Mouse (Mus musculus) hindbrain, embryonic 15.5 days (tissue): ENCODE measurements at regions not wholly inside any gene's neighbourhood (a gene's known extent, or its start where the extent isn't known, plus 50 kb on each side); places are given as distances from the start of the nearest gene placed in this dataset.

ENCODE experiments used
- ATAC-seq: fragments of 200-750 bp; cut with Nextera tagmentation; 2 replicates; pipeline ENCODE4 v1.8.0; 2017; ENCODE audit warnings: low read depth, moderate number of reproducible peaks, moderate TSS enrichment; ENCODE audit not compliant: low FRiP score
- H3K27ac ChIP-seq: fragments of 300-500 bp; sonication (generic); replicated peaks from 2 replicates; pipeline ENCODE4 v1.5.1; 2015; ENCODE audit warnings: mild to moderate bottlenecking, inconsistent platforms
- H3K27me3 ChIP-seq: fragments of 300-500 bp; sonication (generic); 2 replicates; pipeline ENCODE4 v1.6.1; 2015; ENCODE audit warnings: control low read depth, inconsistent platforms
- H3K36me3 ChIP-seq: fragments of 300-500 bp; sonication (generic); 2 replicates; pipeline ENCODE4 v1.6.1; 2015; ENCODE audit warnings: control low read depth, inconsistent platforms
- H3K4me1 ChIP-seq: fragments of 300-500 bp; sonication (generic); replicated peaks from 2 replicates; pipeline ENCODE4 v1.6.1; 2015; ENCODE audit warnings: control low read depth, inconsistent platforms
- H3K4me2 ChIP-seq: fragments of 300-500 bp; sonication (generic); 2 replicates; pipeline ENCODE4 v1.6.1; 2015; ENCODE audit warnings: moderate library complexity, mild to moderate bottlenecking, inconsistent platforms
- H3K4me3 ChIP-seq: fragments of 300-500 bp; sonication (generic); 2 replicates; pipeline ENCODE4 v1.5.1; 2015; ENCODE audit warnings: mild to moderate bottlenecking, inconsistent platforms
- H3K9ac ChIP-seq: fragments of 300-500 bp; sonication (generic); 2 replicates; pipeline ENCODE4 v1.6.1; 2015; ENCODE audit warnings: inconsistent platforms
- H3K9me3 ChIP-seq: fragments of 300-500 bp; sonication (generic); 2 replicates; pipeline ENCODE4 v1.6.1; 2016; ENCODE audit warnings: control low read depth, inconsistent platforms
- WGBS: fragments of 180-500 bp; shearing (Covaris S2); methylation state at CpG from one replicate; pipeline ENCODE4 v1.1.7; 2015; 5-methylcytosine and 5-hydroxymethylcytosine counted together

DNA sequence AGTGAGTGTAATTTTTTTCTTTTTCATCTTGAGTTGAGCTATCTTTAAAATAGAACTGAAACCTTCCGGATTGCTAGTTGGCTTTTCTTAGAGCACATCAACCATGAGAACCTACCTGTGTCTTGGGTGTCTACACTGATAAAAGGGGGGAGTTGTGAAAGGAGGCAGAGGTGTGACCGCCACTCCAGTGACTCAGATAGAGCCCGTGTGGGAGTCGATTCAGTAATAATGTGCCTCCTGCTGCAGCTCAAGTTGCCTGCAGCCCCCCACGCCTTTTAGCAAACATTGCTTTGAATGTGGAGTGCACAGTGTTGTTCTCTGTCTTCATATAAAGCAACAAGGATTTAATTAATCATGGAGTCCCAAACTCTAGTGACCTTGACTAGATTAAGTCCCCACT is 162.6 kb downstream of the Kcnrg start:
- H3K36me3 ChIP-seq, result no peaks in the 10 kb centered on the region
- H3K9me3 ChIP-seq, result no peaks in the 10 kb centered on the region
- H3K27ac ChIP-seq, result no peak overlapping the region
- H3K4me2 ChIP-seq, result no peak overlapping the region
- no peak for ATAC-seq
- H3K9ac ChIP-seq, result no peak overlapping the region
- 82% methylated on average over 5 of the region's 5 CpGs for WGBS
- no peaks in the 10 kb centered on the region for H3K4me1 ChIP-seq
- no peaks in the 10 kb centered on the region for H3K27me3 ChIP-seq
- no peak overlapping the region for H3K4me3 ChIP-seq

DNA sequence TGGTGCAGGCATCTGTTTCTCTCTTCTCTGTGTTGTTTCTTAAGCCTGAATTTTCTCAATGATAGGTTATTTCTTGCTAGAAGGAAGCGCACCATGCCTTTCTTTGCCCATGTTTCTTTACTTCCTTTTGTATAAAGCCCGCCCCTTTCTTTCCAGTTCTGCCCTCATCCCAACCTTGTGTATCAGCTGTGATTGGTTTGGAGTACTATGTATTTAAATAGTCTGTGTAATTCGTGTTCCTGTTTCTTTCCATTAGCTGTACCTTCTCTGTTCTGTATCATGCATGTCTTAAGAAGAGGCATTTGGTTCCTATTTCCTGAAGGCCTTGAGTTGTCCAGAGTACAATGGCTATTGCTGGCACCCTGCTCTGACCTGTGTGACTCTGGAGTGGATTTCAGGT is 166.9 kb downstream of the Kcnrg start:
- Histone ChIP-seq H3K4me1 (no peaks in the 10 kb centered on the region), H3K9me3 (no peaks in the 10 kb centered on the region), H3K4me2 (no peak overlapping the region), H3K9ac (no peak overlapping the region), H3K27me3 (no peaks in the 10 kb centered on the region), H3K4me3 (no peak overlapping the region), H3K36me3 (no peaks in the 10 kb centered on the region), H3K27ac (no peak overlapping the region)
- 92% methylated on average over 3 of the region's 3 CpGs for WGBS
- no peak for ATAC-seq

DNA sequence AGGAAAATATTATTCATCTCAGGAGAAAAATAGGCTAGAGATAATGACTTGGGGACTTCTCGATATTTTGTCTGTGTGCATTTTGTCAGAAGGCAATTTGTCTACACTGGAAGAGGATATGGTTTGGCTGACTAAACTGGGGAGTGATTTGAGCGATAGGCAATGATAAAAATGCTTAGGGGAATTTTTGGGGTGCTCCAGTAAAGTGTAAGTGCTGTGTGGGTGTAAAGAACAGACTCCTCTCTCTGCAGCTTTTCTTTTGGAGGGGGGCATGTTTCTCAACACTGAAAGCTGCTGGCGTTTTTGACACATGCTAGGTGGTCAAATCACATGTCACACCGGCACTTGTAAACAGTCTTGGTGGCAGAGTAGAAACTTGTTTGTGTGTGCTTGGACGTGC is 171.4 kb downstream of the Kcnrg start:
- H3K9me3 ChIP-seq, result no peaks in the 10 kb centered on the region
- no peaks in the 10 kb centered on the region for H3K4me1 ChIP-seq
- no peak for ATAC-seq
- no peaks in the 10 kb centered on the region for H3K27me3 ChIP-seq
- no peak overlapping the region for H3K27ac ChIP-seq
- no peak overlapping the region for H3K4me2 ChIP-seq
- H3K36me3 ChIP-seq, result no peaks in the 10 kb centered on the region
- 85% methylated on average over 5 of the region's 5 CpGs for WGBS
- H3K4me3 ChIP-seq, result no peak overlapping the region
- H3K9ac ChIP-seq, result no peak overlapping the region

DNA sequence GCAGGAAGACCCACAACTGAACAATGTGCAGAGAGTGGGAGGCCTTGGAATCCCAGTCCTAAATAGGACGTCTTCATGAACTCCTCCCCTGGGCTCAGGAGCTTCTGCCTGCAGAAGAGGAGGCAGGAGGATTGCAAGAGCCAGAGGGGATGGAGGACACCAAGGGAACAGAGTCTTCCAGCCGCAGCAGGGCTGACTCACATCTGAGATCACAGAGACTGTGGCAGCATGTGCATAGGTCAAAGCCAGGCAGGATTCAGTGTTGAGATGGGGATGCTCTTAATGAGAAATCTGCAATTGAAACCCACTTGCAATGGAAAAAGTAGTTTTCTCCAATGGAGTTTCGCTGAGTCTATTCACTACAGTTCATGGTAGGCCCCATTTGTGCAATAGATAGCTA is 175.9 kb downstream of the Kcnrg start:
- WGBS, result 89% methylated on average over 3 of the region's 3 CpGs

DNA sequence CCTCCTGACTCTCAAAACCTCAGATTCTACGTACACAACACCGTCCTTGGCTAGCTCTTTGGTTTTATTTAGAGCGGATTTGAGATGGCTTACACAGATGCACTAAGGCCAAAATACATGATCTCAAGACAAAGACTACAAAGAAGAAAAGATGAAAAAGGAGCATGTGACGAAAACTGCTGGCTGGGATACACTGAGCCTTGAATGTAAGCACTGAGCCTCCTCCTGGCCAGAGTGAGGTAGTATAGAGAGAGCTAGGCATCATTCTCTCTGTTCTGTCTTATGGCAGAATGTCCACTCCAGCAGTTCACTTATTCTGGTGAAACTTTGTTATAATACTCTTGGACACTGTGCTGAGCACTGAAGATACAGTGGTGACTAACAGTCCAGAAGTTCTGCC is 177.4 kb downstream of the Kcnrg start:
- no peak overlapping the region for H3K4me2 ChIP-seq
- H3K9me3 ChIP-seq, result no peaks in the 10 kb centered on the region
- H3K36me3 ChIP-seq, result no peaks in the 10 kb centered on the region
- no peaks in the 10 kb centered on the region for H3K4me1 ChIP-seq
- WGBS, result 93% methylated on average over 4 of the region's 4 CpGs
- H3K4me3 ChIP-seq, result no peak overlapping the region
- H3K9ac ChIP-seq, result no peak overlapping the region
- no peak overlapping the region for H3K27ac ChIP-seq
- no peak for ATAC-seq
- H3K27me3 ChIP-seq, result no peaks in the 10 kb centered on the region

More for the DNA sequence above, 175.9 kb downstream of the Kcnrg start:
- no peak overlapping the region for H3K27ac ChIP-seq
- H3K9ac ChIP-seq, result no peak overlapping the region
- H3K9me3 ChIP-seq, result no peaks in the 10 kb centered on the region
- H3K4me2 ChIP-seq, result no peak overlapping the region
- no peaks in the 10 kb centered on the region for H3K4me1 ChIP-seq
- no peak for ATAC-seq
- H3K27me3 ChIP-seq, result no peaks in the 10 kb centered on the region
- H3K4me3 ChIP-seq, result no peak overlapping the region
- H3K36me3 ChIP-seq, result no peaks in the 10 kb centered on the region

DNA sequence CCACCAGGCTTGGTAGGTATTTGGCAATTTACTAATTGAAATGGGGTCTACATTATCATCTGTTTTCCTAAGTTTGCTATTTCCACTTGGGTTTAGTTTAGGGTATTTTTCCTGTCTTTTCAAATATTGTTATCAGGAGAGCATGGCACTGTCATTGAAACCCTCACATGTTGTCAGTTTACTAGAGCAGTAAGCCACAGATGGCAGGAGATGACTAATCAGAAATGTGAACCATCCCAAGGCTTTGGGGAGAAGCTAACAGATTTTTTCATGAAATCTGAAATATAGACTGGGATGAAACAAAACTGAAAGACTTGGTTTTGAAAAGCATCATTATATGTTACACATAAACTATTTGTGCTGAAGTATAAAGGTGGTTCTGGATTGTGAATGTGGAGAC is 178.8 kb downstream of the Kcnrg start:
- H3K36me3 ChIP-seq, result no peaks in the 10 kb centered on the region
- H3K9me3 ChIP-seq, result no peaks in the 10 kb centered on the region
- no peak overlapping the region for H3K9ac ChIP-seq
- no peak overlapping the region for H3K4me2 ChIP-seq
- H3K27ac ChIP-seq, result no peak overlapping the region
- no peak overlapping the region for H3K4me3 ChIP-seq
- ATAC-seq, result no peak
- H3K4me1 ChIP-seq, result no peaks in the 10 kb centered on the region
- no peaks in the 10 kb centered on the region for H3K27me3 ChIP-seq

DNA sequence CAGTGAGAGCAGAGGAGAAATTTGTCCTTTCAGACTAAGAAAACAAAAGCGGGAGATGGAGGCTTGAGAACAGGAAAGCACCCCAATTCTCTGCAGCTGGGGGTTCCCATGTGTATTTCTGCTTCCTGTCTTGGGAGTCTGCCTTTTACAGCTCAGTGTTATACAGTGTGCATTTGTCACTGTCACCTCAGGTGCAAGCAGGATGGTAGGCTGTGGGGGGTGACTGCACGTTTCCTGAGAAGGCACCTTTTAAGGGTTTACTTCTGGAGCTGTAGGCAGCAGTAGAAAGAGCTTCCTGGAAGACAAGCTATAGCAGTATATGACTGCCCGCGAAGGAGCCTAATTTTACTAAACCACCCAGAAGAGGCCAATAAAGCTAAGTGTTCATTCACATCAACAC is 180.5 kb downstream of the Kcnrg start:
- WGBS, result 87% methylated on average over 4 of the region's 4 CpGs
- no peak for ATAC-seq
- Histone ChIP-seq H3K4me2 (no peak overlapping the region), H3K9me3 (no peaks in the 10 kb centered on the region), H3K27ac (no peak overlapping the region), H3K9ac (no peak overlapping the region), H3K36me3 (no peaks in the 10 kb centered on the region), H3K27me3 (no peaks in the 10 kb centered on the region), H3K4me1 (no peaks in the 10 kb centered on the region), H3K4me3 (no peak overlapping the region)

DNA sequence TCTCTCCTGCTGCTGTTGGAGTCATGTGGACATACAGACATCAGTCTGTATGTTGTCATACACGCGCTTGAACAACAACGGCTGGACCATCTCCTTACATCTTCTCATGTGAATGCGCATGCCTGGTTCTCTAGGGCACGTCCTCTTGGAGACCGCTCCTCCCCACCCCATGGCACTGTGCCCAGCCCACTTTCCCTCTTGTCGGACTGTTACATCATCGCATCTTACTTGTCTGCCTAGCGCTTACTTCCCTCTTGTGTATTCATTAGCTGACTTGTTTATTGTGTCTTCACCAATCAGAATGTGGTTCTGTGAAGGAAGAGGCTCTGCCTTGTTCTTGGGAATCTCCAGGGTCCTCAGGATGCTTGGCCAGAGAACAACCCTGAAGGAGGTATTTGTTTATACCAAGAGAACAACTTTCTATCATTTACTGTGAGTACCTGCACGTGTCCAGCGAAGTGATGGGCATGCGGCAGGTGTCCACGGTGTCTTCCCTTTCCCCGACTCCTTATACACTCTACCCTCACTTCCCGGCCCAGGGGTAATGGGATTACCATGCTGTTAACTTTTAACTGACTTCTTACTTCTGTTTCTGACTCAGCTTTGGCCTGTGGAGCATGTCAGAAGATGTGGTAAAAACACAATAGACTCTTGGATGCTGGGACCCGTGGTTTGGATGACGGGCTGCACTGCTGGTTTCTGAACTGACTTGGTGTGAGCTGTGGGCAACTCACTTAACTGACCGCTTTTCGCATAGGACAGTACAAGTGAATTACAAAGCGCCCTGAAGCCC is 181.9 kb downstream of the Kcnrg start:
- H3K36me3 ChIP-seq, result no peaks in the 10 kb centered on the region
- H3K4me2 ChIP-seq, result no peak overlapping the region
- no peak overlapping the region for H3K9ac ChIP-seq
- H3K27ac ChIP-seq, result no peak overlapping the region
- WGBS, result 84% methylated on average over 20 of the region's 20 CpGs
- no peaks in the 10 kb centered on the region for H3K4me1 ChIP-seq
- ATAC-seq, result no peak
- H3K4me3 ChIP-seq, result no peak overlapping the region
- H3K27me3 ChIP-seq, result no peaks in the 10 kb centered on the region
- no peaks in the 10 kb centered on the region for H3K9me3 ChIP-seq

DNA sequence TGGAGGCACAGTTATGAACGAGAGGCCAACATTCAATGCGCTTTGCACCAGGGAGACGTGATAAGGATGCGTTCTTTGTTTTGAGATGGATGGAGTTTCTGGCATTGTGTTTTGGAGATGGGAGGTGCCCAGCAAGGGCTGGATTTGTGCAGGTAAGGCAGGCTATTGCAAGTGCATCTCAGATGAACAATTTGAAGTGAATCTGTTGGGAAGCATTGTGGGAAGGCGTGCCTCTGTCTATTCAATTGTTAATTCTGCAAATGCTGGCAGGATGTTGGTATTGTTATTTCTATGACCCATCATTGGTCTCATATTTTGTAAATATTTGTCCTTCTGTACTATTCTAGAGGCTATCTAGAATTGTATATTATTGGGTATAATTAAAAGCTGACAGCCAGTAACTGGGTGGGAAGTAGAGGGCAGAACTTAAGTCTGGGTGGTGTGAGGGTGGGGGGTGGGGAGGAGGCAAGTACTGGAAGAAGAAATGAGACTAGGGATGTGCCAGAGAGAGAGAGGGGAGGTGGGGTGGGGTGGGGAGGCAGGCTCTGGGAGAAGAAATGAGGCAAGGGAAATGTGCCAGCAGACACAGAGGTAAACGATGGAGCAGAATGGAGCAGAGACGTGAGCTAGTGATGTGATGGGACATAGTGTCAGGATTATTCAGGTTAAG is 188.9 kb downstream of the Kcnrg start:
- no peaks in the 10 kb centered on the region for H3K9me3 ChIP-seq
- H3K27ac ChIP-seq, result no peak overlapping the region
- no peak for ATAC-seq
- no peaks in the 10 kb centered on the region for H3K36me3 ChIP-seq
- WGBS, result 91% methylated on average over 7 of the region's 7 CpGs
- no peaks in the 10 kb centered on the region for H3K27me3 ChIP-seq
- H3K4me1 ChIP-seq, result no peaks in the 10 kb centered on the region
- H3K4me3 ChIP-seq, result no peak overlapping the region
- H3K9ac ChIP-seq, result no peak overlapping the region
- no peak overlapping the region for H3K4me2 ChIP-seq

DNA sequence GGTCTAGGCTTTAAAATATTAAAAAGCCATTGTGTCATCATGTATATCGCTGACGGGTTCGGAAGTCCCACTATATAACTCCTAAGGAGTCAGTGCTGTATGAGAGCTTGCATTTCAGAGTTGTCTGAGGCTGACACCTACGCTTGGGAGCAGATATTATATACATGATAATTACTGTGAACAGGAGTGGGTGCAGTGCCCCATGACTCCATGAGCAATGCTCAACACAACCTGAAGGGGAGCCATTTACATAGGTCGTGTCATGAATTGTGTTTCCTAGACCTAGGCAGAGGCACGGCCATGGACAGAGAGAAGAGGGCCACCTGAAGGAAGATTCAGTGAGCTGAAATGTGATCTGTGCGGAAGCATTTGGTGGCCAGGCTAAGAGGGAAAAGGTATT is 189.4 kb downstream of the Kcnrg start:
- no peaks in the 10 kb centered on the region for H3K4me1 ChIP-seq
- no peaks in the 10 kb centered on the region for H3K27me3 ChIP-seq
- no peak overlapping the region for H3K9ac ChIP-seq
- WGBS, result 95% methylated on average over 7 of the region's 7 CpGs
- H3K4me3 ChIP-seq, result no peak overlapping the region
- ATAC-seq, result no peak
- no peak overlapping the region for H3K27ac ChIP-seq
- H3K36me3 ChIP-seq, result no peaks in the 10 kb centered on the region
- no peak overlapping the region for H3K4me2 ChIP-seq
- no peaks in the 10 kb centered on the region for H3K9me3 ChIP-seq

DNA sequence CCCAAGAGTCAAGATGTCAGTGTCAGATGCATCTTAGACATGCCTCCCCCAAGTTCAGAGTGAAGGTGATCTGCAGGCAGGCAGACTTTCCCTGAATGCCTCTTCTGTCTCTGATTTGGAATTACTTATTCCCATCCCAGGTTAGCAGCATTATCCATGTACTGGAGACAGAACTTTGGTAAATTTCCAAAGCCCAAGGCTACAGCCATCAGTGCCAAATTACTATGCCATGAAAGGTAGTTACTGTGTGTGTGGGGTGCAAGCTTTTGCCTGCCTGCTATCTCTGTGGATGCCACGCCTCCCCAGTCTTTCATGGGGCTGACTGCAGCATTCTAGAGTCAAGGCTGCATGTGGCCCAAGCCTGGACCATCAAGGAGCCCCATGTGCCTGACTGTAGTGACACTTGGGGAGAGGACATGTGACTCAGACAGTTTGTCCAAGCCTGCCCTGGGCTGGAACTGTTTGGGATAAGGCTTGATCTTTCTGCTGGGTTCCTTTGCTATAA is 196.2 kb downstream of the Kcnrg start:
- no peaks in the 10 kb centered on the region for H3K36me3 ChIP-seq
- ATAC-seq, result no peak
- H3K27ac ChIP-seq, result no peak overlapping the region
- no peaks in the 10 kb centered on the region for H3K27me3 ChIP-seq
- 60% methylated on average over 1 of the region's 1 CpGs for WGBS
- no peak overlapping the region for H3K9ac ChIP-seq
- no peak overlapping the region for H3K4me2 ChIP-seq
- H3K9me3 ChIP-seq, result no peaks in the 10 kb centered on the region
- no peak overlapping the region for H3K4me3 ChIP-seq
- H3K4me1 ChIP-seq, result no peaks in the 10 kb centered on the region

DNA sequence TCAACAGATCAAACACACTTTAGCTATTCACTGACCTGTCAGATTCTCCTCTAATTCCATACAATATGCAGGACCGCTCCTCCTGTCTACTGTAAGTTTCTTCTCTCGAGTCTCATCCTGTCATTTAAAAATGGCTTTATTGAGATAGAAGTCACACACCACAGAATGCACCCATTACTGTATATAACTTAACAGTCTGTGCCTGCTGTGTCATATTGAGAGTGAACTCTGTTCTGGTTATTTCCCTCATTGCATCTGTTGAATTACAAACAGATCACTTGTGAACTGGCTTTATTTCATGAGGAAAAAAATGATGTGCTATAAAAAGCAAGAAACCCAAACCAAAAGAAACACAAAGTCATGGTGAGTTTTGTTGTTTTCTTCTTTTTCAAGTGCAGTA is 198.2 kb downstream of the Kcnrg start:
- peaks cover 6% of the 10 kb centered on the region; the same call in 1 of the 2 replicates for H3K4me1 ChIP-seq
- H3K9ac ChIP-seq, result no peak overlapping the region
- no peaks in the 10 kb centered on the region for H3K9me3 ChIP-seq
- H3K27ac ChIP-seq, result no peak overlapping the region
- ATAC-seq, result no peak
- H3K4me3 ChIP-seq, result no peak overlapping the region
- H3K4me2 ChIP-seq, result no peak overlapping the region
- no peaks in the 10 kb centered on the region for H3K36me3 ChIP-seq
- no peaks in the 10 kb centered on the region for H3K27me3 ChIP-seq
- 82% methylated on average over 2 of the region's 2 CpGs for WGBS
